Mouse (Mus musculus) embryonic facial prominence, embryonic 15.5 days (tissue): ENCODE measurements around the gene Tcf7. TPM values are rescaled to one million over a fixed set of nuclear protein-coding genes. Genes with fewer than 3 reads are reported as not detected.
A peak's percentile ranks its signal among the peaks of the same experiment; 100 is the strongest.

Experiments
- ATAC-seq: fragments of 200-750 bp; cut with Nextera tagmentation; 2 replicates; pipeline ENCODE4 v1.8.0; 2017; ENCODE audit warnings: low read depth, moderate TSS enrichment; ENCODE audit not compliant: insufficient number of reproducible peaks, low FRiP score, low TSS enrichment
- H3K27ac ChIP-seq: fragments of 300-500 bp; sonication (generic); replicated peaks from 2 replicates; pipeline ENCODE4 v1.5.1; 2015; ENCODE audit warnings: mild to moderate bottlenecking, inconsistent platforms
- H3K27me3 ChIP-seq: fragments of 300-500 bp; sonication (generic); 2 replicates; pipeline ENCODE4 v1.6.1; 2015; ENCODE audit warnings: inconsistent platforms
- H3K36me3 ChIP-seq: fragments of 300-500 bp; sonication (generic); 2 replicates; pipeline ENCODE4 v1.6.1; 2015; ENCODE audit warnings: mild to moderate bottlenecking, inconsistent platforms
- H3K4me1 ChIP-seq: fragments of 300-500 bp; sonication (generic); 2 replicates; pipeline ENCODE4 v1.6.1; 2015; ENCODE audit warnings: inconsistent platforms
- H3K4me2 ChIP-seq: fragments of 300-500 bp; sonication (generic); replicated peaks from 2 replicates; pipeline ENCODE4 v1.6.1; 2015; ENCODE audit warnings: mild to moderate bottlenecking, inconsistent platforms
- H3K4me3 ChIP-seq: fragments of 300-500 bp; sonication (generic); replicated peaks from 2 replicates; pipeline ENCODE4 v1.5.1; 2015; ENCODE audit warnings: mild to moderate bottlenecking, inconsistent platforms
- H3K9ac ChIP-seq: fragments of 300-500 bp; sonication (generic); 2 replicates; pipeline ENCODE4 v1.6.1; 2015; ENCODE audit warnings: inconsistent platforms
- H3K9me3 ChIP-seq: fragments of 300-500 bp; sonication (generic); replicated peaks from 2 replicates; pipeline ENCODE4 v1.6.1; 2016; ENCODE audit warnings: inconsistent platforms
- WGBS: fragments of 180-500 bp; shearing (Covaris S2); methylation state at CpG from one replicate; pipeline ENCODE4 v1.1.7; 2015; 5-methylcytosine and 5-hydroxymethylcytosine counted together
- polyA plus RNA-seq: library from polyadenylated mRNA; unstranded; fragments of >200 nt; fragmentation: Nextera tagmentation; extraction: Ambion mirVana; gene quantifications from 2 replicates; pipeline ENCODE4 v1.2.1, GENCODE M21; 2015

The Tcf7 gene
- polyA plus RNA-seq, 1 experiment from 2014 or later: 22.6 TPM

- H3K4me3 ChIP-seq: no peak overlapping the region
- no peak overlapping the region for H3K9ac ChIP-seq
- H3K27me3 ChIP-seq: no peaks in the 10 kb centered on the region
- no peak for ATAC-seq
- no peak overlapping the region for H3K4me2 ChIP-seq
- no peaks in the 10 kb centered on the region for H3K9me3 ChIP-seq
- H3K27ac ChIP-seq: no peak overlapping the region
- peaks cover 20% of the 10 kb centered on the region for H3K36me3 ChIP-seq
- H3K4me1 ChIP-seq: peaks cover 22% of the 10 kb centered on the region; the same call in 1 of the 2 replicates
These were observed 48.3 kb downstream of the Tcf7 start for GRCm38 (mm10) chr11:52234509-52234908.

DNA sequence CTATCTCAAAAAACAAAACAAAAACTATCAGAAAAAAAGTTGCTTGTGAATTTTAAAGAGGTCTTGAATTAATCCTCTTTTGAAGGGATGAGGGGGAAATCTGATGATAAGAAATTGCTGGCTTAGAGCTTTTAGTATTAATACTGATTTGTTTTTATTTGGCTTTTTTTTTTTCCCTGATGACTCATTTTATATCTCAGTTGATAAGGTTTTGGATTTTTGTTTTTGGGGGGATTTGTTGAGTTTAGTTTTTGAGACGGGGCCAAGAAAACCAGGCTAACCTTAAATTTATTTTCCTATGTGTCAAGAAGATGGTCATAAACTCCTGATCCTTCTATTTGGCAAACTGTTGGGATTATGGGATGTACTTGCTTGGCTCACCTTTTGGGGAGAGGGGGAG is 48.9 kb downstream of the Tcf7 start:
- H3K9ac ChIP-seq: no peak overlapping the region

GRCm38 (mm10) chr11:52233043-52233653 is 49.7 kb downstream of the Tcf7 start:
- Histone ChIP-seq H3K27ac (no peak overlapping the region), H3K4me3 (peak overlapping the region; percentile 98), H3K27me3 (no peaks in the 10 kb centered on the region), H3K9ac (no peak overlapping the region), H3K36me3 (peaks cover 11% of the 10 kb centered on the region), H3K9me3 (no peaks in the 10 kb centered on the region), H3K4me2 (peak overlapping the region; percentile 52), H3K4me1 (peaks cover 22% of the 10 kb centered on the region; the same call in 1 of the 2 replicates)
- ATAC-seq: no peak
- 9% methylated on average over 3 of the region's 3 CpGs for WGBS

More for the DNA sequence above, 48.9 kb downstream of the Tcf7 start:
- Histone ChIP-seq H3K4me3 (peak overlapping the region; percentile 98; the same call in 1 of the 2 replicates), H3K27ac (no peak overlapping the region), H3K27me3 (no peaks in the 10 kb centered on the region), H3K9me3 (no peaks in the 10 kb centered on the region), H3K4me2 (peak overlapping the region; percentile 52), H3K36me3 (peaks cover 17% of the 10 kb centered on the region), H3K4me1 (peaks cover 22% of the 10 kb centered on the region; the same call in 1 of the 2 replicates)
- WGBS: 85% methylated on average over 1 of the region's 1 CpGs
- no peak for ATAC-seq

DNA sequence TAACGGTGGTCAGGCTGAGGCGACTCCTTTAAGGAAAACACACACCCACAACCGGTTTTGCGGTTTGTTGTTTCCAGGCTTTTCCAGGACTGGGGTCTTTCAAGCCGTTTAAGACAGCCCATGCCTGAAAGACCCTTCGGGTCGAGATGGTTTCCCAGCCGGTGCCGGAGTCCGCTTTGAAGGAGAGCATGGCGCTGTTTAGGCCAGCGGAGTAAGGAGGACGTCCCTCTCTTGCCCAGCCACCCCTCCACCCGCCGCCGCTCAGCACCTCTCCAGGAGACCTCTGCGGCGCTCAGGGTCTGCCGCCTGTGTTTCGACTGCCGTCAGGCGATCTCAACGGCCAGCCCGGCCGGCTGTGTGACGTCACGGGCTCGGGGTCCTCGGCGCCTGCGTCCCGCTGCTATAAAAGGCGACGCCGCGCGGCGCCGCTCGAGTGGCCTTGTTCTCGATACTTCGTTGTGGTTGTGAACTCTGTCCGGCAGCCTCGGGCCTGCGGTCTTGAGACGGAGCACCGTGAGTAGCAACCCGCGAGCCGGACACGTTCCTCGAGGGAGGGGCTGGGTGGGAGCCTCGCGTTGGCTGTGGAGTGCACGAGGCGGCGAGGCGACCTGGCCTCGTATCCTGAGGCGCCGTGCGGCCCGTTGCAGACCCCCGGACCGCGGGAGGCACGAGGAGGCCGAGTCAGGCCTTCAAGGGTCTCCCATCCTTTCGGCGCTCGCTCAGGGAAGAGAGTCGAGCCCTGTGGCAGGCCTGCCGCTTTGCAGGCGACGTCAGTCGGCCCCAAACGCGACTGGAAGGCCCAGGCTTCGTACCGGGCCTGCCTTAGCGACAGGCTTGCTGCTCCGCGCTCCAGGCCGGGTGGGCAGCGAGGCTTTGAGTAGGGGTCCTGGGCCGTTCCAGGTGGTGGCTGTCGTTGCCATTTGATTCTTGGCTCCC is 50.9 kb downstream of the Tcf7 start, which contains the start of gene Skp1a:
Gene Skp1a (plus strand): TSS at position 390 of the 936 bp plus-strand sequence.
- H3K4me2 ChIP-seq: peak within 1 kb of the TSS; percentile 52
- no peaks in the 10 kb centered on the region for H3K9me3 ChIP-seq
- peak within 1 kb of the TSS; percentile 97 for H3K27ac ChIP-seq
- H3K4me3 ChIP-seq: peak within 1 kb of the TSS; percentile 98
- under 1% methylated on average over 87 of the region's 87 CpGs for WGBS
- H3K36me3 ChIP-seq: no peaks in the 10 kb centered on the region
- no peaks in the 10 kb centered on the region for H3K27me3 ChIP-seq
- H3K9ac ChIP-seq: peak within 1 kb of the TSS; percentile 97
- H3K4me1 ChIP-seq: peaks cover 22% of the 10 kb centered on the region; the same call in 1 of the 2 replicates
- ATAC-seq: peak; percentile 83

- ATAC-seq: no peak
- Histone ChIP-seq H3K4me3 (peak overlapping the region; percentile 98), H3K4me2 (peak overlapping the region; percentile 52), H3K9me3 (no peaks in the 10 kb centered on the region), H3K9ac (no peak overlapping the region), H3K27me3 (no peaks in the 10 kb centered on the region), H3K4me1 (peaks cover 22% of the 10 kb centered on the region; the same call in 1 of the 2 replicates), H3K27ac (peak overlapping the region; percentile 97; the same call in 1 of the 2 replicates), H3K36me3 (no peaks in the 10 kb centered on the region)
- 54% methylated on average over 5 of the region's 5 CpGs for WGBS
These were observed 52.1 kb downstream of the Tcf7 start for GRCm38 (mm10) chr11:52230694-52231093.

DNA sequence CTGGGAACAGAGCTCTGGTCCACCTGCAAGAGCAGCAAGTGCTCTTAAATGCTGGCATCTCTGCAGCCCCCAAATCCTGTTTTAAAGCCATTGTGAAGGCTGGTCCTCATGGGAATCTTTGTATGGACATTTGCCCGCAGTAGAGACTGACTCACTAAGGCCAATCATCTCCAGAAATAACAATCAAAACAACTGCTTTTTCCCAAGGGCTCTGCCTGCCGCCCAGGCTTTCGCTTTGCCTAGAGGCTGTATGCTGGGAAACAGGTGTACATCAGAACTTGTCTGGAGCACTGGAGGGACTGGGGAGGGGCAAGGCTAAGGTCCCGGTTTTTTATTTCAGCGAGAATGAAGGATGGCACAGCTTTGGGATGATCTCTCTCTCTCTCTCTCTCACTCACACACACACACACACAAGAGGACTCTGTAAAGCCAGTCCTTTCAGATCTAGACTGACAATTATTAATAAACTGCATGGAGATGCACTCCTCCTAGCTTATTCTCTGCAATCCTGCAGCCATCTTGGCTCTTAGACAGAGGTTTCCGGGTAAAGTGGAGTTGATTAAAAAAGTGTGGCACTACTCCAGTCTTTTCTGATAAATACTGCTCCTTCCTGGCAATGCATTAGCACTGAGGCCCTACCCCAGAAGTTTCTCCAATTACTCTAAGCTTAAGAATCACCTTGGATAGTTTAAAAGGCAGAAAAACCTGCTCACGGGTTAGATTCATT is 53.9 kb downstream of the Tcf7 start:
- Histone ChIP-seq H3K4me2 (no peak overlapping the region), H3K4me1 (peaks cover 17% of the 10 kb centered on the region; the same call in 1 of the 2 replicates), H3K4me3 (no peak overlapping the region), H3K9ac (no peak overlapping the region), H3K9me3 (no peaks in the 10 kb centered on the region), H3K36me3 (no peaks in the 10 kb centered on the region), H3K27ac (no peak overlapping the region; the same call in 1 of the 2 replicates), H3K27me3 (peaks cover 4% of the 10 kb centered on the region; the same call in 1 of the 2 replicates)
- no peak for ATAC-seq
- 62% methylated on average over 7 of the region's 7 CpGs for WGBS

- Histone ChIP-seq H3K4me1 (peaks cover 10% of the 10 kb centered on the region; the same call in 1 of the 2 replicates), H3K27me3 (peaks cover 5% of the 10 kb centered on the region; the same call in 1 of the 2 replicates), H3K4me3 (no peak overlapping the region), H3K36me3 (no peaks in the 10 kb centered on the region), H3K4me2 (no peak overlapping the region), H3K27ac (no peak overlapping the region), H3K9me3 (no peaks in the 10 kb centered on the region), H3K9ac (no peak overlapping the region)
- WGBS: 70% methylated on average over 13 of the region's 13 CpGs
- no peak for ATAC-seq
These were observed 55.2 kb downstream of the Tcf7 start for GRCm38 (mm10) chr11:52227466-52228226.

GRCm38 (mm10) chr11:52227053-52227452 is 55.8 kb downstream of the Tcf7 start:
- no peak for ATAC-seq
- Histone ChIP-seq H3K4me2 (no peak overlapping the region), H3K27ac (no peak overlapping the region)

DNA sequence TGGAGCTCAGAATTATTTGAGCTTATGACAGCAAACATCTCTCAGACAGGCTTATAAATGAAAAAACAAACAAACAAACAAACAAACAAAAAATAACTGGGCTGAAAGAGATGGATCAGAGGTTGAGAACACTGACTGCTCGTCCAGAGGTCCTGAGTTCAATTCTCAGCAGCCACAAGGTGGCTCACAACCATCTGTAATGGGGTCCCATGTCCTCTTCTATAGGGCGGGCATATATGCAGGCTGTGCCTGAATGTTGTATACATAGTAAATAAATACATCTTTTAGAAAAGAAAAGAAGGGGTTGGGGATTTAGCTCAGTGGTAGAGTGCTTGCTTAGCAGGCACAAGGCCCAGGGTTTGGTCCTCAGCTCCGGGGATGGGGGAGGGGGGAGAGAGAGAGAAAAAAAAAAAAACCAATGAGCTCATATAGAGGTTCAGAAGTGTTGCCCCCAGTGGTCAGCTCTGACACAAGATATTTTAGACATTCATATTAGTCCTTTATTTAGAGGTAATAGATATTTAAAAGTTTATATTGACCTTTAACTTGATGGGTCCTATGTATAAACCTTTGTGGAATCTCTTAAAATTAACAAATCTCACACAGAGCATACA is 56.7 kb downstream of the Tcf7 start:
- Histone ChIP-seq H3K27ac (no peak overlapping the region), H3K4me1 (peaks cover 9% of the 10 kb centered on the region; the same call in 1 of the 2 replicates), H3K27me3 (peaks cover 5% of the 10 kb centered on the region; the same call in 1 of the 2 replicates), H3K4me2 (no peak overlapping the region), H3K36me3 (no peaks in the 10 kb centered on the region), H3K9me3 (no peaks in the 10 kb centered on the region), H3K9ac (no peak overlapping the region), H3K4me3 (no peak overlapping the region)
- ATAC-seq: no peak
- 50% methylated on average over 3 of the region's 3 CpGs for WGBS

More at GRCm38 (mm10) chr11:52227053-52227452, 55.8 kb downstream of the Tcf7 start:
- Histone ChIP-seq H3K36me3 (no peaks in the 10 kb centered on the region), H3K27me3 (peaks cover 5% of the 10 kb centered on the region; the same call in 1 of the 2 replicates), H3K4me3 (no peak overlapping the region), H3K4me1 (peaks cover 10% of the 10 kb centered on the region; the same call in 1 of the 2 replicates), H3K9ac (no peak overlapping the region), H3K9me3 (no peaks in the 10 kb centered on the region)
- 62% methylated on average over 3 of the region's 3 CpGs for WGBS
